Mouse (Mus musculus): ENCODE measurements around the gene Nudt6. TPM values are rescaled to one million over a fixed set of nuclear protein-coding genes. Genes with fewer than 3 reads are reported as not detected.

Nudt6 gene
- 9.1 and 34.1 TPM in 2 replicates for total RNA-seq (2014; fragmentation: Nextera tagmentation)
- 26.6 and 28.8 TPM in 2 replicates for total RNA-seq (2017)

- ATAC-seq (replicated peaks; ENCODE audit: low FRiP score, low TSS enrichment, poor library complexity, severe bottlenecking) = peak; percentile 70
These were observed at the start of gene Nudt6 for GRCm38 (mm10) chr3:37420072-37420471. TSS of gene Nudt6 (minus strand) at chr3:37420211.

DNA sequence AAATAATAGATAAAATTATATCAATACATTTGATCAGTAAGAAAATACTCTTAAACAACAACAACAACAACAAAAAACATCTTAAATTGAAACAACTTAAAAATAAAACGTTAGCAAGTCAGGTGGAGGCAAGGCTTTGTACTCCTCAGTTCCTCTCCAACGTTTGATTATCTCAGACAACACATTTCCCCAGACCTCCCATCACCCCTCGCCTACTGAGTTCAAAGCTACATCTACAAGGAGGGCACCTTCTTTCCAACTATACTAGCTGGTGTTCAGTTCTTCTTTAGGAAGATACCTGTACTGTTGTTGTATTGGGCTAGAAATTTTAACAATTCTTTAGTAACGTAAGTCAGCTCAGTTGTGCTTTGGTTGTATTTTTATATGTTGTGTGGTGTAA lies 49.3 kb upstream of the Nudt6 start:
- peak; percentile 59 for ATAC-seq (replicated peaks; ENCODE audit: low FRiP score, low TSS enrichment, poor library complexity, severe bottlenecking)

DNA sequence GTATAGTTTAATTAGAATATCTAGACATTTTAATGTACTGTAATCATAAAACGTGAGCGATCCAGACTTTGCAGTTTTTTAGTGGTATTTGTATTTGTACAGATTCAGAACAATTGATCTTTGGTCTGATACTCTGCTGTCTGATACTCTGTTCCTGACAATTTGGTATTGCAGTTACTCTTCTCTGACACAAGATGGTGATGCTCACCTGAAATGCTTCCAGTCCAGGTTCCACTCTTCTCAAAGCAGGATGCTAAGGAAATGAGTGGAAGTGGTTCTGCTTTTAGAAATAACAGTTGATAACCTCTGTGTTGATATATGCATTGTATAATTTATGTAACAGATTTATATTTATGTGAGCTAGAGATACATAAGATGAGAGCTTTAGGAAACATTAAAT lies 48.2 kb upstream of the Nudt6 start:
- peak; percentile 45; the same call in 1 of the 2 replicates for ATAC-seq (replicated peaks; ENCODE audit: low FRiP score, low TSS enrichment, poor library complexity, severe bottlenecking)

DNA sequence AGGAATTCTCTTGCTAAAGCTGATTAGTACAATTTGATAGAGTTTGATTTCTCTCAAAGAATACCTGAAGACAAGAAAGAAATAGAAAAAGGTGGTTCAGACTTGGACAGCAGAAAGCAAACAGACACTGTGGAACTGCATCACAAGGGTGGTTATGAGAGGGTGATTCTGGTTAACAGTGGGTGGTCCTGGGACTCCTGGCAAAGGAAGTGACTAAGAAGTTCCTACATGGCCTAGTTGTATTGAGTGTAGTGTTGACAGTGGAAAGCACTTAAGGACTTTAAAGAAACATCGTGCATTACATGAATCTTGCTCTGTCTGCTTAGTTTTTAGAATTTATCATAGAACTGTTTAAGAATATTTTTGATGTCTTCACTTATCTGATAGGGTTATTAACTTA lies 36.0 kb upstream of the Nudt6 start:
- ATAC-seq (replicated peaks; ENCODE audit: low FRiP score, low TSS enrichment, poor library complexity, severe bottlenecking) = no peak

DNA sequence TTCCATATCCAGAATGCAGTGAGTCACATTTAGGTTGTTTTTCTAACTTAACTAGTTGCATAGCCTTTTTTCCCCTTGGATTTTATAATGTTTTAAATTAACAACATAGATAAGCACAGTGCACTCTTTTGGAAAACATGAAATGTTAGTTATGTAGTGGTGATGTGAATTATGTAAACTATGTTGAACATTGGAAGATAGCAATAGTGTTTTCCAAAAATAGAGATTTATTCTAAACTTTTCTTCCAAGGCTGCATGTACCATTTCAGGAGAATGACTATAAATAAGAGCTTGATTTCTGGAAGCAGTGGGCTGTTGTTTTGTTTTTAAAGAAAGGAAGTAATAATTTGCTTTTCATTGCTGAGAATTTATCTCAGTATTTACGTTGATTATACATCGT lies 23.4 kb upstream of the Nudt6 start:
- ATAC-seq (replicated peaks; ENCODE audit: low FRiP score, low TSS enrichment, poor library complexity, severe bottlenecking) = no peak

- ATAC-seq (replicated peaks; ENCODE audit: low FRiP score, low TSS enrichment, poor library complexity, severe bottlenecking) = no peak
These were observed 19.8 kb upstream of the Nudt6 start for GRCm38 (mm10) chr3:37439770-37440169.

DNA sequence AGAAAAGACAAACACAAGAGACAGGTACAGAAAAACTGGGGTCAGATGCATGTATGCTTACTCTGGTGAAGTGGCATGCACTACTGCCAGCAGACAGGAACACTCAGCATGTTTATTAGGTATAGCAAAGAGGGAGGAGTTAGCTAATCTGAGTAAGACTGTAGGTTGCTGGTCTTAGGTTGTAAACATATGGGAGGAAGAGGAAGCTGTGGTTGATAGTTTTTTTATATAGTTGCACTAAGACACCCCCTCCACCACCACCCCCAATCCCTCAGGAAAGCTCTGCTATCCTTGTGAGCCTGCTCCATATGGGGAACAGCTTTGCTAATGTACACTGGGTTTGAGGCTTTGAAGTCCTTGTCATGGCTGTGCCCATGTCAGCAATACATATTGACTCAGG lies 10.3 kb upstream of the Nudt6 start:
- no peak for ATAC-seq (replicated peaks; ENCODE audit: low FRiP score, low TSS enrichment, poor library complexity, severe bottlenecking)

DNA sequence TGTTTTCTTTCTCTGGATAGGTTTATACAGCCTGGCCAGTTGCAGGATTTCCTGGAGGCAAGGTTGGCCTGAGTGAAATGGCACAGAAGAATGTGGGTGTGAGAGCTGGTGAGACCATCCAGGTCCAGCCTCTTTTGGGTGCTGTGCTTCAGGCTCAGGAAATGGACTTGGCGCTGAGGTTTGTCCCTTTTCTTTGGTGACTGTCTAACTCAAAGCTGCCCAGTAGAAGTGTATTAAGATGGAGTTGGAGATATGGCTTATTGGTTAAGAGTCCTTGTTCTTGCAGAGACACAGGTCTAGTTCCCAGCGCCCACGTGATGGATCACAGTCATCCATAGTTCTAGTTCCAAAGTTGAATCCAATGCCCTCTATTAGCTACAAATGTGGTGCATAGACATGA lies 6.1 kb upstream of the Nudt6 start:
- no peak for ATAC-seq (replicated peaks; ENCODE audit: low FRiP score, low TSS enrichment, poor library complexity, severe bottlenecking)

DNA sequence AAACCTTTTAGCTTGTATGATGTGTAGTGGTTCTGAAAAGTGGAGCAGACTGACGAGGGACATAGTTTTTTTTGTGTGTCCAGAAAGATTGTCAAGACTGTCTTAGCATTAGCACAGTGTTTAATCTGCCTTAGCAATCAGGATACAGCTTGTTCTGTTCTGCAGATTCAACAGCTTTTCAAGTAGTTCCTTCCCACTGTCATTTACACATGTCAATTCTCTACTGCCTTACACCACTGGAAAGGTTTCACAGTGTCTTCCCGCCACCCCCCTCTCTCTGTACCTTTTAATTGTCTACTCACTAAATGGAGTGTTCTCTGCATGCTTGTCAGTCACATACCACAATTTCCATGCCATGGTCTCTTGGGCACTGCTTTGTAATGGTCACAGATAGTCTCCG lies 1.2 kb upstream of the Nudt6 start:
- ATAC-seq (replicated peaks; ENCODE audit: low FRiP score, low TSS enrichment, poor library complexity, severe bottlenecking) = no peak

GRCm38 (mm10) chr3:37420641-37421040 lies 630 bp upstream of the Nudt6 start:
- no peak for ATAC-seq (replicated peaks; ENCODE audit: low FRiP score, low TSS enrichment, poor library complexity, severe bottlenecking)

DNA sequence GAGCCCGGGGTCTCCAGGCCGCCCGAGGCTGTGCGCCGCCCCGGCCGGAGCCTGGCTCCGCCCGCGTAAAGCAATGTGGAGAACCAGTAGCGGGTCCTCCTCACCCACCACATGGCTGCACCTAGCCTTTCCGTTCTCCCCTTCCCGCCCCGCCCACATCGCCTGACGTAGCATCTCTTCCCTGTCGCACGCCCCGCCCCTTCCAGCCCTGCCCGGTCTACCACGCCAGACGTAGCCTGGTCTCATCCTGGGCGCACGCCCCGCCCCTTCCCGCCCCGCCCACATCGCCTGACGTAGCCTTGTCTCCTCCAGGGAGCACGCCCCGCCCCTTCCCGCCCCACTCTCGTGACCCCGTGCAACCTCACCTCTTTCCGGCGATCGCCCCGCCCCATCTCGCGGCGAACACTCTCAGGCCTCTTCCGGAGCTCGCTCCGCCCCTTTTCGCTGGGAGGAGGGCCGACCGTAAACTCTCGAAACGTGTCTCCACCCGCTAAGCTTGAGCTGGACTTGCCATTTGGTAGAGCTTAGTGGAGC lies 486 bp downstream of the Nudt6 start, which contains the start of gene Spata5:
Gene Spata5 (plus strand): TSS at position 439 of the 534 bp plus-strand sequence.
- ATAC-seq (replicated peaks; ENCODE audit: low FRiP score, low TSS enrichment, poor library complexity, severe bottlenecking) = peak; percentile 83

DNA sequence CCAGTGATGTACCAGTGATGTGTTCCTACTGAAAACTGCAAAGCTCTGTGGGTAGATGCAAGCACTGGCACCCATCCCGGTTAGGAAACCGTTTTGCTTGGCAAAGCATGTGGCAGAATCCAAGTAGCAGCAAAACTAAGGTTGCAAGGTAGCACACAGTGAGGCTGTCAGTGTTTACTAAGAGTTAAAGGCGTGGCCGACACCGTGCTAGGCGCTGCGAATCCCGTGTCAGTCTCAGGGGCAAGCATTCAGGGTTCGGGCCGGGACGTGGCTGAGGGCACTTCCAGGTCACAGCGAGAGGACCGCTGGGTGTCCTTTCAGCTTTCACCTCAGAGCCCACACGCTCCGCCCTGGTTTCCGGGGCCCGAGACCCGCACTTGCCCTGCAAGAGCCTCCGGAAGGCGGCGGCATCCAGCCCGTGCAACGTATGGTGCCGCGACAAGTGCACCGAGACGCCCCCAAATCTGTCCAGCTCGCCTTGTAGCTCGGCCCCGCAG lies 1.0 kb downstream of the Nudt6 start:
- peak; percentile 36 for ATAC-seq (replicated peaks; ENCODE audit: low FRiP score, low TSS enrichment, poor library complexity, severe bottlenecking)

DNA sequence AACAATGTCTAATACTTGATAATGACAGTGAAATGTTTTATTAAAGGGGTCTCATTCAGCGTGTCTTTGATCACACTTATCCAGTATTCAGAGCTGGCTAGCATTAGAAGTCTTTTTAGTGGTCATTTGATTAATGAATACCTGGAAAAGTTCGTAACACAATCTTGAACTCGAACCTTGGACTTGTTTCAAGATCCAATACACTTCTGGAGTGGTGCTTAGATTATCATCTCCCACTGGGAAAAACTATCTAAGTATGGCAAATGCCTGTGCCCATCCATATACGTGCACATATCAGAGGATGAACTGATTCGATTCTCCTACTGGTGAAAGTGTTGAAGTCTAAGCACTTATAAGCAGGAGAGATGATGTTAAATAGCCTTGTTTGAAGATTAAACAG lies 1.7 kb downstream of the Nudt6 start:
- no peak for ATAC-seq (replicated peaks; ENCODE audit: low FRiP score, low TSS enrichment, poor library complexity, severe bottlenecking)

DNA sequence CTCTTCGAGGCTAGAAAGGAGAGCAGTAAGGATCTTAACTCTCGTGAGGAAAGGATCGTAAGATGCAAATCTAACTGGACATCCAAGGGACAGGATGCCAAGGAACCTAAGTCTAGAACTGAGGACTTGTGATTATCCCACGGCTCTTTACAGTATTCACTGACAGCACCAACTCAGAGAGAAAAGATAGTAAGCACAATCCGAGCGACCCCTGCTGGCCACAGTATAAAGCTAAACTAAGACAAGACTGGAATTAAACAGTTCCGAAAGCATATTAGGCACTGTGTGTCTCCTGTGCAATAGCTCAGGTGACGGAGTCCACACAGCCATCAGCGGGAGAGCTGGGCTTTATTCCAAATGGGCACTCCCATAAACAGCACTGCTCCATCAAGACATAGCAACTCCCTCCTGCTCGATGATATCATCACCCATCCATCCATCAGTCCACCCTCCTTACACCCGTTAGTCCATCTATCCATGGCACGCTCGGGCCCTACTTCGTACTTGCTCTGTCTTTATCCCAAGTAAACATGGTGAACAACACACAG lies 5.5 kb downstream of the Nudt6 start:
- peak; percentile 43 for ATAC-seq (replicated peaks; ENCODE audit: low FRiP score, low TSS enrichment, poor library complexity, severe bottlenecking)

GRCm38 (mm10) chr3:37413446-37413845 lies 6.6 kb downstream of the Nudt6 start:
- ATAC-seq (replicated peaks; ENCODE audit: low FRiP score, low TSS enrichment, poor library complexity, severe bottlenecking) = no peak

DNA sequence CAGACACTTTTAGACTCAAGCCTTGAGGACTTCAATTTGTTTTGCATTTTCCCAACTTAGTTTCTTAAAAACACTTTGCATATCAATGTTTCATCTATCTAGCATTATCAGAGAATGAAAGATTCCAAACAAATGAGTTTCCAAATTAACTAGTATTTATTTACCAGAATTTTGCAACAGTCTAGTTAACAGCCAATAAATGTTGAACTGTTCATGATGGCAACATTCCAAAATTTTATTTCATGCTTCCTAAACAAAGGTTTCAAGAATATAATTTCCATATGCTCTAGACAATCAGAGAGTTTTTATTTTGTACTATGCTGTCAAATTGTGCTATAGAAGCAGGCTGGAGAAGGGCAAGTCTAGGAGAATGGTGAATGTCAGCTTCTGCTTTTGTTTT lies 12.4 kb downstream of the Nudt6 start:
- no peak for ATAC-seq (replicated peaks; ENCODE audit: low FRiP score, low TSS enrichment, poor library complexity, severe bottlenecking)

DNA sequence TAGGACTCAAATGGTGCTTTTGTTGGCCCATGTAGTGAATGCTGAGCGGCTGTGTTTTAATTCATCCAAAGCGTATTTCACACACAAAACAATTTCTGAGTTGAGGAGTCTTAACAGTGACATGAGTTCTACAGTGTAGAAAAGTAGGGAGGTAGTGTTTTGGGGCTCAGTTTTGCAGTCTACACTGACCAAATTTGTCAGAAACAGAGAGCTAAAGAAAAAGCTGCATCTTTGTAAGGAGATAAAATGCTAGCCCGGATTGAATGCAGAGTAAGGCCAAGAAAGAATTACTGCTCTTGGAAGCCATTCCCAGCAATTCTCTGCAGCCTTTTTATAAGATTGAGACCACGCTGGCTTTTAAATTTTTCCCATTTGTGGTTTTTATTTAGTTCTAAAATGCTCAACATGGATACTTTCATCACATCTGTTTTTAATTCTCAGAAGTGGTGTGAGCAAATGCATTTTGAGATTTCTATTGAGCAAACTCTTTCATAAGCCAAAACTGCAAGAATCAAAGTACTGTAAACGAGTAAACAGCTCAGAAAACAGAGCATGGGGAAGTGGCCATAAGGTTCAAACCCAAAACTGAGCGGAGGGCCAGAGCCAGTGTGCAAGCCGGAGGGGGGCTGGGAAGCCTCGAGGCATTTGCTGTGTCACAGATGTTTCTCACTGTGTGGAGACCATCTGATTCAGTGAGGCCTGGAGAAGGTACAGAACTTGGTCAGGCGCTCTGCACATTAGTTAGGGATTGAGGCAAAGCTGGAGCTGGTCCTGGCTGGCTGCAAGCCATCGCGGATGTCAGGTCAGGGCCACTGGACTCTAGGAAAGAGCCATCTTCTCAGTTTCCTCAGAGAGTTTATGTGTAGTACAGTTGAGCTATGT lies 18.0 kb downstream of the Nudt6 start:
- no peak for ATAC-seq (replicated peaks; ENCODE audit: low FRiP score, low TSS enrichment, poor library complexity, severe bottlenecking)

- peak; percentile 98 for ATAC-seq (replicated peaks; ENCODE audit: low FRiP score, low TSS enrichment, poor library complexity, severe bottlenecking)
These were observed 21.2 kb downstream of the Nudt6 start for GRCm38 (mm10) chr3:37398661-37399395.

DNA sequence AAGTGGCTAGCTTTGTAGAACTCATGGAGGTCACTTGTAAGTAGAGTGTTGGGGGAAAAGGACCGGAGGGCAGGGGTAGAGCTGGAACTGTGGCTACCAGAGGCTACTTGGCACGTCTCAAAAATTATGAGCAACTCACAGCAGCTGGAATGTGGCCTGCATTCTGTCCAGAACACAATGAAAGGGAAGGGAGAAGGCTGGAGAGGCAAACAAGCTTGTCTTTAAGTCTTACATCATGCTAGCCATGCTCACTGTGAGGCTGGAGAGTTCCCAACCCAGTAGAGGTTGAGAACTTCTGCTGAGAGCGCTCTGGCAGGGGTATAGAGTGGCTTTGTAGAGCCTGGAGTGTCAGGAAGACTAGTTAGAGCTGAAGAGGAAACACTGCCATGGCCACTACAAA lies 22.4 kb downstream of the Nudt6 start:
- no peak for ATAC-seq (replicated peaks; ENCODE audit: low FRiP score, low TSS enrichment, poor library complexity, severe bottlenecking)

Measured in megakaryocyte-erythroid progenitor cell, adult 5-6 weeks (primary cell).